ENCODE assay signal across 22 mouse cellular contexts in the genomic region with DNA sequence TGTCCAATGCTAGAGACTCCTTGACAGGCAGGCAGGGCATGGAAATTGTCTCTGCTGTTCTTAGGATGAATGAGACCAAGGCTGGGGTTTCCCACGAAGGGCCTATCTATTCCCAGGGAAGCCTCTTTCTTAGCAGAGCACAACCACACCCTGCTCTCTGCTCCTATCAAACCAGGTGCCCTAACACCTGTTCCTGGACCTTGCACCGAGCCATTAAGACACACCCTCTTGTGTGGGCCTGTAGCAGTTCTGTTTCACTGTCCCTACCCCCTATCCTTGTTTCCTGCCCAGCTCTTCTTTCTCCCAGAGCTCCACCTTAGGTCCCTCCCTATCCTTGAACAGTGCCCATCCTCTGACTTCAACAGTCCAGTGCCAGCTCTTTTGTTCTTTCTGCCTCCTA. TPM values are rescaled to one million over a fixed set of nuclear protein-coding genes. Genes with fewer than 3 reads are reported as not detected.
DNase-seq lines count a peak whose midpoint lies in the region; ATAC-seq and TF ChIP-seq lines count a peak whose summit lies in the region.
"Had no signal": no experiment of that assay in that cellular context is flagged by ENCODE, and none has a peak within 500 bp of the region (broad histone marks: within the 10 kb centered on the region; RNA-seq: fewer than 3 reads in every experiment).

No protein-coding gene starts in this region.

- WGBS in intestine, embryonic 15.5 days, result 51% methylated on average over 2 of the region's 2 CpGs
- WGBS in intestine, postnatal 0 days, result 33% methylated on average over 2 of the region's 2 CpGs
- WGBS in stomach, embryonic 15.5 days, result 58% methylated on average over 2 of the region's 2 CpGs

- no peaks in the 10 kb centered on the region for H3K27me3 ChIP-seq in intestine, embryonic 15.5 days (replicated peaks)
- H3K27me3 ChIP-seq in intestine, postnatal 0 days (replicated peaks; ENCODE audit: control insufficient read depth, insufficient read depth, low read length), result no peaks in the 10 kb centered on the region
- no peaks in the 10 kb centered on the region for H3K27me3 ChIP-seq in stomach, embryonic 15.5 days (replicated peaks)
- H3K27me3 ChIP-seq: heart, embryonic 12.5 days; heart, embryonic 15.5 days; hindbrain, embryonic 13.5 days had no signal

- no peak overlapping the region for H3K9ac ChIP-seq in intestine, embryonic 15.5 days
- no peak overlapping the region for H3K9ac ChIP-seq in intestine, postnatal 0 days (ENCODE audit: low read depth, low read length)
- H3K9ac ChIP-seq in stomach, embryonic 15.5 days, result no peak overlapping the region
- H3K9ac ChIP-seq: forebrain, postnatal 0 days; heart, embryonic 12.5 days; heart, embryonic 15.5 days; hindbrain, embryonic 13.5 days had no signal

- no peak overlapping the region for H3K4me3 ChIP-seq in intestine, embryonic 15.5 days (replicated peaks)
- no peak overlapping the region for H3K4me3 ChIP-seq in intestine, postnatal 0 days (ENCODE audit: low read depth, low read length)
- no peak overlapping the region for H3K4me3 ChIP-seq in stomach, embryonic 15.5 days (replicated peaks)
- H3K4me3 ChIP-seq: heart, embryonic 12.5 days; heart, embryonic 15.5 days; hindbrain, embryonic 10.5 days; hindbrain, embryonic 13.5 days had no signal

- no peaks in the 10 kb centered on the region for H3K9me3 ChIP-seq in intestine, embryonic 15.5 days
- no peaks in the 10 kb centered on the region for H3K9me3 ChIP-seq in intestine, postnatal 0 days (ENCODE audit: control insufficient read depth)
- H3K9me3 ChIP-seq in stomach, embryonic 15.5 days, result no peaks in the 10 kb centered on the region
- H3K9me3 ChIP-seq: heart, embryonic 12.5 days; heart, embryonic 15.5 days; hindbrain, embryonic 10.5 days; hindbrain, embryonic 13.5 days had no signal

- H3K4me1 ChIP-seq in intestine, embryonic 15.5 days (replicated peaks), result 0 out of 2 replicates have a peak, but pooled peaks cover 16% of the 10 kb centered on the region
- H3K4me1 ChIP-seq in intestine, postnatal 0 days (replicated peaks; ENCODE audit: control insufficient read depth, insufficient read depth, low read length), result peaks cover 32% of the 10 kb centered on the region; the same call in 1 of the 2 replicates
- no peaks in the 10 kb centered on the region for H3K4me1 ChIP-seq in stomach, embryonic 15.5 days

- DNase-seq in layer of hippocampus, adult 9-10 months (ENCODE audit: low spot score), result no peak
- no peak for DNase-seq in kidney, adult 11 months
- no peak for DNase-seq in adrenal gland, postnatal 25 days
- DNase-seq: adrenal gland, adult 2 months; adrenal gland, postnatal 14 days; cerebellum, adult 11-12 months; cerebellum, adult 9-10 months; cerebellum, postnatal 14 days; forebrain, postnatal 0 days; gastrocnemius, postnatal 25 days; heart, postnatal 10 days; heart, postnatal 36 days had no signal

- peak overlapping the region; percentile 78 for H3K27ac ChIP-seq in intestine, embryonic 15.5 days
- H3K27ac ChIP-seq in intestine, postnatal 0 days (ENCODE audit: low read depth, low read length), result peak overlapping the region; percentile 74
- H3K27ac ChIP-seq in stomach, embryonic 15.5 days, result no peak overlapping the region
- H3K27ac ChIP-seq: heart, embryonic 15.5 days; hindbrain, embryonic 10.5 days; hindbrain, embryonic 13.5 days had no signal

- no peaks in the 10 kb centered on the region for H3K36me3 ChIP-seq in intestine, embryonic 15.5 days
- H3K36me3 ChIP-seq in intestine, postnatal 0 days (ENCODE audit: control insufficient read depth, insufficient read depth), result no peaks in the 10 kb centered on the region
- H3K36me3 ChIP-seq in stomach, embryonic 15.5 days, result no peaks in the 10 kb centered on the region
- H3K36me3 ChIP-seq: heart, embryonic 12.5 days; heart, embryonic 15.5 days; hindbrain, embryonic 10.5 days; hindbrain, embryonic 13.5 days had no signal

- TF ChIP-seq CTCF in intestine, postnatal 0 days (IDR thresholded peaks at IDR 0.05; ENCODE audit: low read depth), result no peak

- peak overlapping the region; percentile 30 for H3K4me2 ChIP-seq in intestine, embryonic 15.5 days (replicated peaks)
- H3K4me2 ChIP-seq in intestine, postnatal 0 days (replicated peaks; ENCODE audit: low read depth), result no peak overlapping the region
- no peak overlapping the region for H3K4me2 ChIP-seq in stomach, embryonic 15.5 days
- H3K4me2 ChIP-seq: heart, embryonic 12.5 days; heart, embryonic 15.5 days; hindbrain, embryonic 13.5 days had no signal

- peak; percentile 94 for ATAC-seq in intestine, embryonic 15.5 days
- peak; percentile 94 for ATAC-seq in intestine, postnatal 0 days
- peak; percentile 85 for ATAC-seq in stomach, embryonic 15.5 days (ENCODE audit: insufficient read depth, low FRiP score, low read depth)
- ATAC-seq: CD4-positive, CD25-positive, alpha-beta regulatory T cell, adult 4 months; forebrain, embryonic 14.5 days; forebrain, postnatal 0 days; hindbrain, embryonic 16.5 days had no signal

RNA-seq across cellular contexts. Expression of a gene that starts 31.9 kb away (rescaled TPM):
- polyA plus RNA-seq in intestine, embryonic 15.5 days (2015; fragmentation: Nextera tagmentation; extraction: Ambion mirVana), result 33.1 and 35.5 TPM in 2 replicates
- 29.1 and 32.9 TPM in 2 replicates for polyA plus RNA-seq in intestine, postnatal 0 days (2015; fragmentation: Nextera tagmentation; extraction: Ambion mirVana)
- polyA plus RNA-seq in stomach, embryonic 15.5 days (2015; fragmentation: Nextera tagmentation; extraction: Ambion mirVana), result 35.0 and 35.7 TPM in 2 replicates
- 67.4 and 93.7 TPM in 2 replicates for total RNA-seq in adrenal gland, postnatal 25 days (2021)
